Mouse (Mus musculus) heart, embryonic 16.5 days (tissue): ENCODE data around the gene Lypd8. TPM values are rescaled to one million over a fixed set of nuclear protein-coding genes. Genes with fewer than 3 reads are reported as not detected.

Experiments
- ATAC-seq: fragments of 200-750 bp; cut with Nextera tagmentation; replicated peaks from 2 replicates; pipeline ENCODE4 v1.8.0; 2017; ENCODE audit warnings: moderate number of reproducible peaks; ENCODE audit not compliant: insufficient read depth, low FRiP score; ENCODE audit errors: extremely low read depth
- H3K27ac ChIP-seq: fragments of 300-500 bp; sonication (generic); 2 replicates; pipeline ENCODE4 v1.5.1; 2014; ENCODE audit warnings: mild to moderate bottlenecking, low read length, control low read depth, moderate library complexity
- H3K27me3 ChIP-seq: fragments of 300-500 bp; sonication (generic); 2 replicates; pipeline ENCODE4 v1.6.1; 2014; ENCODE audit warnings: low read length, mixed read lengths; ENCODE audit not compliant: control insufficient read depth, insufficient read depth
- H3K36me3 ChIP-seq: fragments of 300-500 bp; sonication (generic); 2 replicates; pipeline ENCODE4 v1.6.1; 2014; ENCODE audit not compliant: control insufficient read depth, insufficient read depth
- H3K4me1 ChIP-seq: fragments of 300-500 bp; sonication (generic); 2 replicates; pipeline ENCODE4 v1.6.1; 2014; ENCODE audit warnings: low read length, mixed read lengths; ENCODE audit not compliant: control insufficient read depth, insufficient read depth
- H3K4me2 ChIP-seq: fragments of 300-500 bp; sonication (generic); 2 replicates; pipeline ENCODE4 v1.6.1; 2014; ENCODE audit warnings: low read depth, mild to moderate bottlenecking, control low read depth, low read length
- H3K4me3 ChIP-seq: fragments of 300-500 bp; sonication (generic); 2 replicates; pipeline ENCODE4 v1.5.1; 2014; ENCODE audit warnings: mild to moderate bottlenecking, control low read depth, low read length
- H3K9ac ChIP-seq: fragments of 300-500 bp; sonication (generic); 2 replicates; pipeline ENCODE4 v1.6.1; 2014; ENCODE audit warnings: low read length, control low read depth
- H3K9me3 ChIP-seq: fragments of 300-500 bp; sonication (generic); replicated peaks from 2 replicates; pipeline ENCODE4 v1.6.1; 2016; ENCODE audit warnings: low read length; ENCODE audit not compliant: control insufficient read depth
- WGBS: fragments of 180-500 bp; shearing (Covaris S2); extraction: QIAGEN DNeasy Blood & Tissue Kit; methylation state at CpG from one replicate; pipeline ENCODE4 v1.1.7; 2014; 5-methylcytosine and 5-hydroxymethylcytosine counted together
- polyA plus RNA-seq: library from polyadenylated mRNA; unstranded; fragments of >200 nt; fragmentation: Nextera tagmentation; extraction: Ambion mirVana; gene quantifications from 2 replicates; pipeline ENCODE4 v1.2.1, GENCODE M21; 2015

Gene Lypd8
- polyA plus RNA-seq, 1 experiment from 2014 or later = 1.4 TPM

GRCm38 (mm10) chr11:58377273-58377672, 1.6 kb upstream of the Lypd8 start:
- no peaks in the 10 kb centered on the region for H3K36me3 ChIP-seq
- H3K4me1 ChIP-seq = no peaks in the 10 kb centered on the region
- 72% methylated on average over 2 of the region's 2 CpGs for WGBS
- no peak for ATAC-seq
- no peak overlapping the region for H3K27ac ChIP-seq
- H3K4me3 ChIP-seq = no peak overlapping the region
- H3K4me2 ChIP-seq = no peak overlapping the region
- H3K9ac ChIP-seq = no peak overlapping the region
- H3K27me3 ChIP-seq = no peaks in the 10 kb centered on the region
- H3K9me3 ChIP-seq = no peaks in the 10 kb centered on the region

GRCm38 (mm10) chr11:58377686-58378085, 1.2 kb upstream of the Lypd8 start:
- Histone ChIP-seq H3K4me2 (no peak overlapping the region), H3K4me1 (no peaks in the 10 kb centered on the region), H3K9ac (no peak overlapping the region), H3K9me3 (no peaks in the 10 kb centered on the region), H3K27ac (no peak overlapping the region), H3K4me3 (no peak overlapping the region), H3K36me3 (no peaks in the 10 kb centered on the region), H3K27me3 (no peaks in the 10 kb centered on the region)
- 52% methylated on average over 1 of the region's 1 CpGs for WGBS
- ATAC-seq = no peak

- 86% methylated on average over 1 of the region's 1 CpGs for WGBS
- no peak overlapping the region for H3K4me2 ChIP-seq
- no peaks in the 10 kb centered on the region for H3K9me3 ChIP-seq
- H3K4me1 ChIP-seq = no peaks in the 10 kb centered on the region
- ATAC-seq = no peak
- H3K27me3 ChIP-seq = no peaks in the 10 kb centered on the region
- no peak overlapping the region for H3K27ac ChIP-seq
- H3K4me3 ChIP-seq = no peak overlapping the region
- H3K9ac ChIP-seq = no peak overlapping the region
- H3K36me3 ChIP-seq = no peaks in the 10 kb centered on the region
These were observed 673 bp downstream of the Lypd8 start for GRCm38 (mm10) chr11:58379516-58379915.

- no peak overlapping the region for H3K4me2 ChIP-seq
- no peak overlapping the region for H3K9ac ChIP-seq
- no peak overlapping the region for H3K4me3 ChIP-seq
- no peak for ATAC-seq
- no peaks in the 10 kb centered on the region for H3K27me3 ChIP-seq
- no peaks in the 10 kb centered on the region for H3K9me3 ChIP-seq
- H3K36me3 ChIP-seq = no peaks in the 10 kb centered on the region
- WGBS = 84% methylated on average over 6 of the region's 6 CpGs
- no peaks in the 10 kb centered on the region for H3K4me1 ChIP-seq
- no peak overlapping the region for H3K27ac ChIP-seq
These were observed 3.6 kb downstream of the Lypd8 start for GRCm38 (mm10) chr11:58382471-58382870.

- H3K4me3 ChIP-seq = no peak overlapping the region
- no peak for ATAC-seq
- whole genome bisulfite sequencing = 58% methylated on average over 6 of the region's 6 CpGs
- no peak overlapping the region for H3K4me2 ChIP-seq
- no peak overlapping the region for H3K9ac ChIP-seq
- H3K27me3 ChIP-seq = no peaks in the 10 kb centered on the region
- no peak overlapping the region for H3K27ac ChIP-seq
- H3K36me3 ChIP-seq = no peaks in the 10 kb centered on the region
- H3K9me3 ChIP-seq = no peaks in the 10 kb centered on the region
- H3K4me1 ChIP-seq = no peaks in the 10 kb centered on the region
These were observed 21.3 kb downstream of the Lypd8 start for GRCm38 (mm10) chr11:58399985-58400645.

GRCm38 (mm10) chr11:58400655-58401054, 21.8 kb downstream of the Lypd8 start:
- Histone ChIP-seq H3K4me2 (no peak overlapping the region), H3K27me3 (no peaks in the 10 kb centered on the region), H3K4me3 (no peak overlapping the region), H3K36me3 (no peaks in the 10 kb centered on the region), H3K9ac (no peak overlapping the region), H3K4me1 (no peaks in the 10 kb centered on the region), H3K9me3 (no peaks in the 10 kb centered on the region), H3K27ac (no peak overlapping the region)
- WGBS = 57% methylated on average over 5 of the region's 5 CpGs
- no peak for ATAC-seq

- no peak for ATAC-seq
- no peaks in the 10 kb centered on the region for H3K27me3 ChIP-seq
- no peak overlapping the region for H3K27ac ChIP-seq
- H3K9ac ChIP-seq = no peak overlapping the region
- WGBS = 68% methylated on average over 3 of the region's 3 CpGs
- H3K4me2 ChIP-seq = no peak overlapping the region
- no peak overlapping the region for H3K4me3 ChIP-seq
- H3K36me3 ChIP-seq = no peaks in the 10 kb centered on the region
- no peaks in the 10 kb centered on the region for H3K9me3 ChIP-seq
- no peaks in the 10 kb centered on the region for H3K4me1 ChIP-seq
These were observed 29.2 kb downstream of the Lypd8 start for GRCm38 (mm10) chr11:58408066-58408465.

- Histone ChIP-seq H3K36me3 (no peaks in the 10 kb centered on the region), H3K4me2 (no peak overlapping the region), H3K9me3 (no peaks in the 10 kb centered on the region), H3K4me3 (no peak overlapping the region), H3K27me3 (no peaks in the 10 kb centered on the region), H3K4me1 (no peaks in the 10 kb centered on the region), H3K9ac (no peak overlapping the region), H3K27ac (no peak overlapping the region)
- 47% methylated on average over 3 of the region's 3 CpGs for WGBS
- no peak for ATAC-seq
These were observed 39.5 kb downstream of the Lypd8 start for GRCm38 (mm10) chr11:58418336-58418735.

GRCm38 (mm10) chr11:58420815-58421214, 42.0 kb downstream of the Lypd8 start, which contains the start of gene 1810065E05Rik:
TSS of gene 1810065E05Rik (plus strand) at chr11:58421111.
- H3K36me3 ChIP-seq = no peaks in the 10 kb centered on the region
- no peaks in the 10 kb centered on the region for H3K9me3 ChIP-seq
- WGBS = 53% methylated on average over 1 of the region's 1 CpGs
- H3K4me2 ChIP-seq = no peak within 1 kb of the TSS
- no peak within 1 kb of the TSS for H3K4me3 ChIP-seq
- H3K27ac ChIP-seq = no peak within 1 kb of the TSS
- H3K4me1 ChIP-seq = no peaks in the 10 kb centered on the region
- no peak within 1 kb of the TSS for H3K9ac ChIP-seq
- H3K27me3 ChIP-seq = no peaks in the 10 kb centered on the region
- no peak for ATAC-seq
